Mouse (Mus musculus): Measurements from ENCODE around the gene Mbnl2.

Mbnl2 gene

GRCm38 (mm10) chr14:120297833-120298232 lies 22.4 kb downstream of the Mbnl2 start:
- DNase-seq (ENCODE audit: low spot score): no peak

GRCm38 (mm10) chr14:120298439-120298838 lies 23.0 kb downstream of the Mbnl2 start:
- no peak for DNase-seq (ENCODE audit: low spot score)

GRCm38 (mm10) chr14:120299716-120300115 lies 24.2 kb downstream of the Mbnl2 start:
- no peak for DNase-seq (ENCODE audit: low spot score)

GRCm38 (mm10) chr14:120300191-120300590 lies 24.7 kb downstream of the Mbnl2 start:
- DNase-seq (ENCODE audit: low spot score): no peak

- no peak for DNase-seq (ENCODE audit: low spot score)
Measured at GRCm38 (mm10) chr14:120300814-120301213, 25.3 kb downstream of the Mbnl2 start.

- no peak for DNase-seq (ENCODE audit: low spot score)
Measured at GRCm38 (mm10) chr14:120302913-120303548, 27.6 kb downstream of the Mbnl2 start.

GRCm38 (mm10) chr14:120306229-120306628 lies 30.8 kb downstream of the Mbnl2 start:
- DNase-seq (ENCODE audit: low spot score): no peak

- DNase-seq (ENCODE audit: low spot score): no peak
Measured at GRCm38 (mm10) chr14:120307356-120307755, 31.9 kb downstream of the Mbnl2 start.

- DNase-seq (ENCODE audit: low spot score): no peak
Measured at GRCm38 (mm10) chr14:120307963-120308362, 32.5 kb downstream of the Mbnl2 start.

- DNase-seq (ENCODE audit: low spot score): no peak
Measured at GRCm38 (mm10) chr14:120309691-120310090, 34.2 kb downstream of the Mbnl2 start.

GRCm38 (mm10) chr14:120311330-120312097 lies 36.0 kb downstream of the Mbnl2 start:
- DNase-seq (ENCODE audit: low spot score): no peak

- DNase-seq (ENCODE audit: low spot score): no peak
Measured at GRCm38 (mm10) chr14:120312661-120313406, 37.4 kb downstream of the Mbnl2 start.

- no peak for DNase-seq (ENCODE audit: low spot score)
Measured at GRCm38 (mm10) chr14:120313466-120313865, 38.0 kb downstream of the Mbnl2 start.

- DNase-seq (ENCODE audit: low spot score): no peak
Measured at GRCm38 (mm10) chr14:120315721-120316120, 40.3 kb downstream of the Mbnl2 start.

GRCm38 (mm10) chr14:120318326-120318935 lies 43.0 kb downstream of the Mbnl2 start:
- no peak for DNase-seq (ENCODE audit: low spot score)

GRCm38 (mm10) chr14:120318974-120319731 lies 43.7 kb downstream of the Mbnl2 start:
- DNase-seq (ENCODE audit: low spot score): no peak

GRCm38 (mm10) chr14:120322041-120322440 lies 46.6 kb downstream of the Mbnl2 start:
- no peak for DNase-seq (ENCODE audit: low spot score)

- DNase-seq (ENCODE audit: low spot score): no peak
Measured at GRCm38 (mm10) chr14:120323111-120323510, 47.6 kb downstream of the Mbnl2 start.

GRCm38 (mm10) chr14:120324061-120324791 lies 48.8 kb downstream of the Mbnl2 start:
- DNase-seq (ENCODE audit: low spot score): no peak

- DNase-seq (ENCODE audit: low spot score): no peak
Measured at GRCm38 (mm10) chr14:120324883-120325480, 49.5 kb downstream of the Mbnl2 start.

- DNase-seq (ENCODE audit: low spot score): no peak
Measured at GRCm38 (mm10) chr14:120325673-120326072, 50.2 kb downstream of the Mbnl2 start.

All from ovary, postnatal 14 days (tissue).